Mouse (Mus musculus): ENCODE results near the gene Ppp1r14a. TPM values are rescaled to one million over a fixed set of nuclear protein-coding genes. Genes with fewer than 3 reads are reported as not detected.

Gene Ppp1r14a
- polyA plus RNA-seq, 1 experiment: 31.2 TPM

DNA sequence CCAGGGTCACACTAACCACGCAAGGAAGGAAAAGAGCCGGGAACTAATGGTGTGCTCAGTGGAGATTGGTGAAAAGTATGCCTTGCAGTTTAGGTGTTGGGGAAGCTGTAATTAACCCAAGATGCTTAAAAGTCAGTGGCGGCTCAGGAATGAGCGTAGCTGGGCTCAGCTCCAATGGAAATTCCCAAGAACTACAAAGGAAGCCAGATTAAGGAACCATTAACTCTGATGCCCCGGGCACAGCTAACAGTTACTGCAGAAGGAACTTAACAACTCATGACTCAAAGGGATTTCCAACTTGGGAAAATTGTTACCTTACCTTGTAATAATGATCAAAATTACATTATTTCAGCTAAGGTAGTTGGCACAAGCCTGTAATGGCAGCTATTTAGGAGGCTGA, 12.4 kb upstream of the Ppp1r14a start:
- no peak for DNase-seq (ENCODE audit: low read depth, low spot score)
- 21% methylated on average over 5 of the region's 5 CpGs for WGBS

DNA sequence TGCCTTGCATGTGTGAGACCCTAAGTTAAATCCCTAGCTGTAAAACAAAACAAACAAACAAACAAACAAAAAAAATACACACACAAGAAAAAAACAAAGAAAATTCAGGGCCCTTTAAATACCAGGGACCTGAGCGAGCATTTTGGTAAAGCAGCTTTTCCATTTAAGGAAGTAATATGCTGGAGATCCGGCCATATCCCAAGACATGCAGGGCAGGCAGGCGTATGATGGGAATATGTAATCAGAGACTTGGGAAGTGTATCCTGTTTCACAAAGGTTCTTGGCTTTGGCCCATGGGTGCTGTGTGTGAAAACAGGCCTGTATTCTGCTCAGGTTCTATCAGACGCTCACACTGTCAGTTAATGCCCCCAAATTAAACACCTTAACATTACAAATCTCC, 11.6 kb upstream of the Ppp1r14a start:
- 38% methylated on average over 4 of the region's 4 CpGs for WGBS

DNA sequence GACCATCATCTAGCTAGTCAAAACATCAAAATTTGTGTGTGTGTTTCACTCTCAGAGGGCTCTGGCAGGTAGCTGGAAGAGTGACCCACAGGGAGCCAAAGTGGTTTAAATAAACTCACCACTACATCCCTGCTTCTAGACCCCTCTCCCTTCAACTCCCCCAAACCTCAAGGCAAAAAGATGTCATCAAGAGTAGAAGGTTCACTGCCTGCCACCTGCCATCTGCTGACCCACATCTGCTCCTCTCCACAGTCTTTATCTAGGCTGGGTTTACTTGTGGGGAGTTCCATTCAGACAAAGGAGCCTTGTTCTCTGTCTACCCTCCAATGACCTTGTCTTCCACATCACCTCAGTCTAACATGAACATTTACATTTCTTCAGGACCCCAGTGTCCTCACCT, 9.8 kb upstream of the Ppp1r14a start:
- no peak for DNase-seq (ENCODE audit: low read depth, low spot score)

More for the DNA sequence above, 11.6 kb upstream of the Ppp1r14a start:
- DNase-seq (ENCODE audit: low read depth, low spot score): no peak

DNA sequence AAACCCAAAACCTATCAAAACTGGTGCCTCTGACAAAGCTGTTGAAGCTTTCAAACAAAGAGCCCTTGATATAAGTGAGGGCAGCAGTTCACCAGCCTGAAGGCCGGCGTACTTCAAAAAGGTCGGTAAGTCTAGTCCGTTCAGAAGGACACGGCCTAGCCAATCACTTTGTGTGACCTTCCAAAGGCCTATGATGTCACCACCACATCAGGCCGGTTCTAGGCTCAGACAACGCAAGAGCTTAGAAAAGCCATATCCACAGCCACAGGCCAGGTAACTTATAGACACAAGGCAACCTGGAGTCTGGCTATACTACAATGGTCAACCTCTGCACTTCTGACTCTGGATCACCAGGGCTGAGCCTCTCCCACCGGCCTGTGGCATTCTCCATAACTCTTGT, 9.2 kb upstream of the Ppp1r14a start:
- 26% methylated on average over 8 of the region's 8 CpGs for WGBS
- DNase-seq (ENCODE audit: low read depth, low spot score): no peak

DNA sequence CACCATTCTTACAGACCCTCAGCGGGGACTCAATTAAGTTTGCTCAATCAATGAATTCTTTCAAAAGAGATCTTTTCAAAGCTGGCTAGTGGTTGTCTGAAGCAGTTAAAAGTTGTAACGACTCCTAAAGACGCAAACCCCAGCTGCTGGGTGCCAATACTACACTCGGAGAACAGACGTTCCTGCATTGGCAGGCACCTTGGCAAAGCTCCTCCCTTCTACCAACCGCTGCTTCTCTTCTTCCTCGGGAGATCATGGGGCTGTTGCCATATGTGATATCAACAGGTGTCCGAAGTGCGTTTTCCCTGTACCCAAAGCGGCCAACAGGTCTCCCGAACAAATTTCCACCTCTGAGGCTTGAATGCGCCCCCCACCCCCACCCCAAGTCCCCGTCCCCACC, 8.3 kb upstream of the Ppp1r14a start:
- no peak for DNase-seq (ENCODE audit: low read depth, low spot score)

DNA sequence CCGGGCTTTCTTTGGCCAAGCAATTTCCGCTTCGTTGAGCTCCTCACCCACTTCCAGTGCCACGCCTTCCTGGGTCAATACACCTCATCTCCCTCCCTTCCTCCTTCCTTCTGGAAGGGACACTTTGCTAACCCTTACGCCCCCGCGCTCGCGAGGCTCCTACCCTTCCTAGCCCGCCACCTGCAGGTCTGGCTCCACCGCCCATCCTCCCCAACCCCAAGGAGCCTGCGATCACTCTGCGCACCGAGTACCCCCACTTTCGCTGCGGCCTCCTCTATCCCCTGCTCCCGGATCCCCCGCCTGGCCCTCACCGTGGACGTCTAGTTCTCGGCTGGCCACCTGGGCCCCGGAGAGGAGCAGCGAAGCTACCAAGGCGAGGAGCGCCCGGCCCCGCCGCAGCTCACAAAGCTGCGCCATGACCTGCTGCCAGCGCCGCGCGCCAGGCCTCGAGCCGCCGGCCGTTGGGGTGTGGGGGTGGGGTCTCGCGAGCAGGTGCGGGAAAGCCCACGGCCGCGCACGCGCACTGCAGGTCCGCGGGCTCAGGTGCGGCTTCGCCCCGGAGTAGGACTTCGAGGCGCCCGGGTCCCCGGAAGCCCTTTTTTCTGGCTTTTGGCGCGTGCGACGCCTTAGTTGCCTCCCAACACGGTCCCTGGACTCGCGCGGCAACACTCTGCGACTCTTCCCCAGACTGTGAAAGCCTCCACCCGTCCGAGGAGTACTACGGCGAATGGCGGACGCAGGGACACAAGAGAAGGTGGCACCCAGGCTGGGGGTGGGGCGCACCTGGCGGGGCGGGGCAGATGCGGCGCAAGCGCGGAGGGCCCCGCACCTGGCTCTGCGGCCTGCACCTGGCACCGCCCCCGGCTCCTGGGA, 7.7 kb upstream of the Ppp1r14a start, which contains the start of gene Spint2:
Spint2 (minus strand) TSS at position 712 of the 873 bp plus-strand sequence.
- 1% methylated on average over 80 of the region's 80 CpGs for WGBS
- no peak for DNase-seq (ENCODE audit: low read depth, low spot score)

More for the DNA sequence above, 8.3 kb upstream of the Ppp1r14a start:
- 11% methylated on average over 13 of the region's 13 CpGs for WGBS

DNA sequence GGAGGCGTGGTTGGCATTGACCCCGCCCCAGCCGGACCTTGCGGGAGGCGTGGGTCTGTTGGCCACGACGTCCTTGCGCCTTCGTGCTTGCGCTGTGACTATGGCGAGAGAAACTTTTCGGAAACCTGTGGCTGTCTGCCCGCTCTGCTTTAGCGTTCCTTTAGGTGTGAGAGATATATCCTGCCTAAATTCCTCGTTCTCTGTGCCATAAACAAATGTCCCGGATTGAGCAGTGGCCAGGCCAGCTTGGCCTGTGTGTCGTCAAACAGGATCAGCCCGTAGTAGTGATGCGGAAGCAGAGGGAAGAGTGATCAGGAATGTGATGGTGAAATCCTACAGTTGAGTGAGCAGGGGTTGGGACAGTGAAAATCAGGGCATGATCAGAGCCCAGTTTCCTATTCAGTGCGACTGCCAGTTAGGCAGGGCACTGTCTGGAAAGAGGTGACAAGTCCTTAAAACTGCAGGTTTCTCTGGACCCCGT, 7.0 kb upstream of the Ppp1r14a start:
- DNase-seq (ENCODE audit: low read depth, low spot score): no peak
- WGBS: 5% methylated on average over 21 of the region's 21 CpGs

DNA sequence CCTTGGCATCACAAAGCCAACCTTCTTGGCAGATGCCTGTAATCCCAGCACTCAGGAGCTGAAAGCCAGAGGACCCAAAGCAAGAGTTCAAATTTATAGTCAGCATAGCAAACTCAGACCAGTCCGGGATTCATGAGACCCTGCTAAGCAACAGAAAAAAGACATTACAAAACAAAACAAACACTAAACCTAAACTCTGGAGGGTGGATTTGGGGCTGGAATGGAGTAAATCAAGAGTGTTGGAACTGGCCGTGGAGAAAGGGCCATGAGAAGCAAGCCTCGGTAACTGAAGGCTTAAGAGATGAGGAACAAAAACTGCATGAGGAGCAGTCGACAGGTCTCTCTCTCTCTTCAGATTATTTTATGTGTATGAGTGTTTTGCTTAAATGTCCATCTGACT, 5.2 kb upstream of the Ppp1r14a start:
- WGBS: 73% methylated on average over 4 of the region's 4 CpGs
- DNase-seq (ENCODE audit: low read depth, low spot score): no peak

DNA sequence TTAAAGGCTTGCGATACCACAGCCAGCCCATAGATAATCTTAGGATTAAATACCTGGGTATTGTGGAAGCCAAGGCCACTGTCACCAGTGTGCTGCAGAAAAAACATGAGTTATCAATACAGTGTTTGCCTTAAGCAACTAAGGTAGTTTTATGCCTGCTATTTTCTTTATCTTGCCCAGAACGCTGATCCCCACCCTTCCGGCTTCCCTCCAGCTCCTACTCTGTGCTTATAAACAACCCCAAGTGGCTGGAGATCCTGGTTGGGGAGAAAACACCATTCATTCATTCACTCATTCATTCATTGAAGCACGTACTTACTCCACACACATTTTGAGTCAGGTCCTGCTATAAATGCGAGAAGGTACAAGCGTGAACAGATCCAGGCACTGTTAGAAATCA, 4.6 kb upstream of the Ppp1r14a start:
- no peak for DNase-seq (ENCODE audit: low read depth, low spot score)
- 61% methylated on average over 6 of the region's 6 CpGs for WGBS

DNA sequence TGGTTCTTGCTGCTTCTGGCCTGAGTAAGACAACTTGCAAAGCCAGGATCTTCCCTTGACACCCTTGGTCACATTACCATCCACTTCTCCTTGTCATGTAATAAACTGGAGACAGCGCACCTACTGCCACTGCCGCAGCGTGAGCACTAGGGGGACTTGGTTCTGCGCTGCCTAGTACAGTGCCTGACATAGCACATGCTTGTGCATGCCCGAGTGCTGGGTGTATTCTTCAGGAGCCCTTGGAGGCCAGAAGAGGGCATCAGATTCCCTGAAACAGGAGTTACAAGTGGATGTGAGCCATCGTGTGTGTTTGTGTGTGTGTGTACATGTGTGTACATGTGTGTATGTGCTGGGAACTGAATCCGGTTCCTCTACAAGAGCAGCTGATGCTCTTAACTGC, 1.6 kb upstream of the Ppp1r14a start:
- 51% methylated on average over 7 of the region's 7 CpGs for WGBS

DNA sequence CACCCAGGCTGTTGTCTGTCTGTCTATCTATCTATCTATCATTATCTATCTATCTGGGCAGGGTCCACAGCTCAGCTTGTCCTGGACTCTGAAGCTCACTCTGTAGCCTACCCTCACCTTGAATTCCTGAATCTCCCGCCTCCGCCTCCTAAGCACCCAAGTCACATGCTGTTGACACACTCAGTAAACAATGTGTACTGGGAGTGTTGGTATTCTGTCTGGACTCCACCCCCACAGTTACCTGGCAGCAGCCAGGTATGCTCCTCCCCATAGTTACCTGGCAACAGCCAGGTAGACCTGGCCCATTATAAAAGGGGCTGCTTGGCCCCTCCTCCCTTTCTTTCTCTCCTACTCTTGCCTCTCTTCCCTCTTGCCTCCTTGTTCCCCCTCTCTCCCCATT, 1.0 kb upstream of the Ppp1r14a start:
- 35% methylated on average over 2 of the region's 2 CpGs for WGBS
- no peak for DNase-seq (ENCODE audit: low read depth, low spot score)

More for the DNA sequence above, 1.6 kb upstream of the Ppp1r14a start:
- no peak for DNase-seq (ENCODE audit: low read depth, low spot score)

DNA sequence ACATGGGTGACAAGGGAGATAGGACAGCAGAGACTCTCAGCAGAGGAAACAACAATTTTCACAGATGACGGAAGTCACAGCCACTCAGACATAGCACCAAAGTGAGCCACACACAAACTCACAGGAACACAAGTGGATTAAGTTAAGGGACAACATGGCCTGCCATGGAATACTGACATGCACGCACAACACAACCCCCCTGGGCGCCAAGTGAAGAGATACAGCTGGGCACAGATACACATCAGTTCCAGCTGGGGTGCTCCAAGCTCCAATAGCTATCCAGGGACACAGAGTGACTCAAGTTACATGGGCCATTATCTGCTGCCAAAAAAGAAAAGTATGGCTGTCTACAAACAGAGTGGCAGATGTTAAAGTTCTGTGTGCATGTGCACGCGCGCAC, 748 bp downstream of the Ppp1r14a start:
- no peak for DNase-seq (ENCODE audit: low read depth, low spot score)
- WGBS: 72% methylated on average over 6 of the region's 6 CpGs

DNA sequence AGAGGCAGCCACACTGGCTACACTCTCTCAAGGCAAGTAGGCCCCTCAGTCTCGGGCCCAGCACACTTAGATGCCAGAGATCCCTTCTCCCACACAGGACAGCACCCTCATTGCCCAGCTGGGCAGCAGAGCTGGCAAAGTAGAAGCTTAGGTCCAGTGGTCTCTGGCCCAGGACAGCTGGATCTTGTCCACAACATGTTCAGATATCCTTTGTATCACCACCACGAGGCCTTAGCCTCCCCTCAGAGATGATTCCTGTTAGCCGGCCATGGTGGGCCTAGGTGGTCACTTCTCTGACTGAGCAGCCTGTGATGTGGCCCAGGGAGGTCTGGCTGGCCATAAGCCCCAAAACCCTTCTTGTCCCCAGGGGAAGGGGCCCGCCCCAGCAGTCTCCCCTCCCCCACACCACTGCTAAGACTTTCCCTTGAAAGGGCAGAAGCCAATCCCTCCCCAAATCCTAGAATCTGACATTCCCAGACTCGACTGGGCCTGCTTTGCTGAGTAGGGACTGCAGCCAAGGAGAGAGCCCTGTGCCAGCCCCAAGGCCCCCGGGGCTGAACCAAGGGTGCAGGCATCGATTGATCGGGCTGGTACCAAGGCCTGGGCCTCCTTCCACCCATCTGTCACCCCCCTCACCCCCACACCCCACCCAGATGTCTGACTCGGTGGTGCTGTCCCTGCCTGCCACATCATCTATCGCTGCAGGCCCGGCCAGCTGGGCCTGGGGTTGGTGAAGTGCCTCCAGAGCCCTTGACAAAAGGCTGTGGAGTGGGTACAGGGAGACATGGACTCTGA, 1.8 kb downstream of the Ppp1r14a start:
- DNase-seq (ENCODE audit: low read depth, low spot score): no peak
- 58% methylated on average over 11 of the region's 11 CpGs for WGBS

DNA sequence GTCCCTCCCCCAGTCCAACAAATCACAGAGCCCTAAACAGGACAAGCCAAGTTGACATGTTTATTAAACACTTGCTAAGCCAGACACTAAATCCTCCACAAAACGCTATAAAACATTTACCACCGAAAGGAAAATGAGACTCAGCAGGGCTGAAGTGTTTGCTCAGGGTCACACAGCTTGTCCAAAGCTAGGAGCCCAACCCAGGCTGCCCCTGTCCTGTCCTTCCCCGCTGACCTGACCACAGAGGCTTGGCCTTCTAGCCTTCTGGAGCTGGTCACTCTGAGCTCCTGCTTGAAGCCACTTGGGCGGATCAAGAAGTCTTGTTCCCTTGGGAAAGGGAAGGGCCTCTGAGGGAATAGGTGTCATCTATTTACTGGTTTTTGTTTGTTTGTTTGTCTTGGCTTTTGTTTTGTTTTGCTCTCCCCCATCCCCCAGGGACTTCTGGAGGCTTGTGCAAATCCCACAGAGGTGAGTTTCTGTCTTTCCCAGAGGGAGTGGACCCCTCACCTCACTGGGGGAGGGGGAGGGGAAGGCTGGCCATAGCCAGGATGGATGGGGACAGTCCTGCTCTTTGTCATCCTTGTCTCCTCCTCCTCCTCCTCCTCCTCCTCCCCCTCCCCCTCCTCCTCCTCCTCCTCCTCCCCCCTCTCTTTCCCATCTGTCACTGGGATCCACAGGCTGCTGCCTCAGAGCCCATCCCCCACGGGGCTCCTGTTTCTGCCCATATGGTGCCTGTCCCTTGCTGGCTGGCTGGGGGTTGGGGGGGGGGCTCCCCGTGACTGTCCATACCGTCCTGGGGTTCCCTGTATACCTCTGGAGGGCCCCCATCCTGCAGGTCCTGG, 2.7 kb downstream of the Ppp1r14a start:
- DNase-seq (ENCODE audit: low read depth, low spot score): no peak
- 38% methylated on average over 7 of the region's 7 CpGs for WGBS

DNA sequence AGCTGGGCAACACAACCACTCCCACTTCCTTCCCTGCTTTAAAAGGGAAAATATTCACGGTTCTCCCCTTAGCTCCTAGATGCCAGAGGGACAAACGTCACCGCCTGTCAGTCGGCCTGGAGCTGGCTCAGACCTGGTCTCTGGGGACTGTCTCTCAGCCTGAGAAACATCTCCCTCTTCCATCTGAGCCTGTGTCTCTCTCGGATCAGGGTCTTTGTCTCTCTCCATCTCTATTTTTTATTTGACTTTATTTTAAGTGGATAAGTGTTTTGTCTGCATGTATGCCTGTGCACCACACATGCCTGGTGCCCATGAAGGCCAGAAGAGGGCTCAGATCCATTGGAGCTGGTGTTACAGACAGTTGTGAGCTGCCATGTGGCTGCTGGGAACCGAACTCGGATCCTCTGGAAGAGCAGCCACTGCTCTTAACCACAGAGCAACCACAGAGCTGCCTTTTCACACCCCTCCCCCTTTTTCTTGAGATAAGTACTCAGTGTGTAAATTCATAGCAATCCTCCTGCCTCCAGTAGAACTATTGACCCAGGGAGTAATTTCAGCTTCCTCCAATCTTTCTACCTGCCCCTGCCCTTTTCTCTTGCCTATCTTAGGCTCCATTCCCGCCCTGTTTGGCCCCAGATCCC, 3.5 kb downstream of the Ppp1r14a start:
- DNase-seq (ENCODE audit: low read depth, low spot score): no peak
- 57% methylated on average over 8 of the region's 8 CpGs for whole genome bisulfite sequencing

DNA sequence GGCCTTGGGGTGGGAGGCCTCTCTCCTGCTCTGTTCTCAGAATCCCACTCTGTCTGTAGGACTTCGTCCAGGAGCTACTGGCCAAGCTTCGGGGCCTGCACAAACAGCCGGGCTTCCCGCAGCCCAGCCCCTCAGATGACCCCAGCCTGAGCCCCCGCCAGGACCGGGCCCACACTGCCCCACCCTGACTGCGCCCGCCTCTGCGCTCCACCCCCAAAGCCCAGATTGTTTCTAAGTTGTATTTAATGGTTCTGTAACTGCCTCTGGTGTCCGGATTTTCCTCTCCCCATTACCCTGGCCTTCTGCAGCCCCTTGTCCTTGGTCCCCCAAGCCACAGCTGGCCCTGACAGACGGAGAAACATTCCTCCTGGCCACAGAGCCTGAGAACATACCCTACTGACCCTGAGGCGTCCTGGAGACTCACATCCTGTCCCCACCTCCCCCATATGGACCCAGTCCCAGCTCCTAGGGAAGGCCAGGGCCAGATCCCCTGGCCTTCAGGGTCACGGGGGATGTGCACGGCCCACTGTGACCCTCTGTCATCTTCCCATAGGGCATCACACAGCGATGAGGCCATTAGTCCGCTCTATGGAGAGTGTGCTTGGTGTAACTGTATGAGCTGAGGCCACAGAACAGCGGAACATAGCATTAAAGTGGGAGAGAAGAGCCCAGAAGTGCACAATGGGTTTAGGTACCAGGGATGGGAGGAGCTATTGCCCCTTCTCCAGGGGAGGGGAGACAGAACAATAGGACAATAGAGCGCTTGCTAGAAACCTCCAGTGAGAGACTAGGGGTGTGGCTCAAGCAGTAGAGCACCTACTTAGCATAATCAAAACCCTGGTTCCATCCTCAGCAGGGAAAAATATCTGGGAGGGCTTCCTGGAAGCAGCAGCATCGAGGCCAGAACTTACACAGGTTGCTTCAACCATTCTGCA, 4.3 kb downstream of the Ppp1r14a start:
- DNase-seq (ENCODE audit: low read depth, low spot score): no peak
- 56% methylated on average over 19 of the region's 19 CpGs for WGBS

DNA sequence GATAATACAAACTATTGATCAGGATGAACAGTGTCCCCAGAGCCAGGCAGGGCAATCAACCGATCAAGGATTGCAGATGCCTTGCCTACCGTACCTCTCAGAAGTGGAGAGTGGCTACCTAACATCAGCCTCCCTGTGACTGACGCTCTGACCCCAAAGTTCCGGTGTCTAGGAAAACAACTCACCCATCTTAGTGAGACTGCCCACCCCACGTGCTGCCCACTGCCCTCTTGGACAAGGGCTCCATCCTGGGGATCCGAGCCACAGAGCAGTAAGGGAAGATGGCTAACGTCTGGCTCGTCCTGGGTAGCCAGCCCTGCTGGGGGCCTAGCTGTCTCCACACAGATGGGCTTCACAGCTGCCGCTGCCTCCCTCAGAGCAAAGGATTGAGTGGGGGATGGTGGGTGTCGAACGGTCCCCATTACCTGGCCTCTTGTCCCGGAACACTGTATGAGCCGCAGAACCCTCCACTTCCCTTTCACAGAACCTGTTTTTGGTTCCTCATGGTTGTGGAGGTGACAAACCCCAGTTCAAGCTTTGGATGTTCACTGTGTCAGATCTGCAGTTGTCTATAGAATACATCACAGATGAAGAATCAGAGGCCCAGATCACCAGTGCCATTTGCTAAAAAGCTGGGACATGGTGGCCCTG, 5.1 kb downstream of the Ppp1r14a start:
- 85% methylated on average over 13 of the region's 13 CpGs for WGBS
- no peak for DNase-seq (ENCODE audit: low read depth, low spot score)

Data from large intestine, adult 2 months (tissue).